In genomic region chr12:83764519-83764918, GRCm38 (mm10) we compare ENCODE assay signal across 11 mouse cellular contexts. TPM values are rescaled to one million over a fixed set of nuclear protein-coding genes. Genes with fewer than 3 reads are reported as not detected.
A peak's percentile ranks its signal among the peaks of the same experiment; 100 is the strongest.
DNase-seq lines count a peak whose midpoint lies in the region; ATAC-seq and TF ChIP-seq lines count a peak whose summit lies in the region.
"Had no signal": no experiment of that assay in that cellular context is flagged by ENCODE, and none has a peak within 500 bp of the region (broad histone marks: within the 10 kb centered on the region; RNA-seq: fewer than 3 reads in every experiment).

No protein-coding gene starts in this region.

- H3K36me3 ChIP-seq in kidney, embryonic 16.5 days (ENCODE audit: insufficient read depth, low read length): no peaks in the 10 kb centered on the region
- no peaks in the 10 kb centered on the region for H3K36me3 ChIP-seq in embryonic facial prominence, embryonic 14.5 days (ENCODE audit: control insufficient read depth, insufficient read depth, low read length)

- H3K9me3 ChIP-seq in kidney, embryonic 16.5 days (ENCODE audit: low read length): no peaks in the 10 kb centered on the region
- no peaks in the 10 kb centered on the region for H3K9me3 ChIP-seq in embryonic facial prominence, embryonic 14.5 days (ENCODE audit: control insufficient read depth, low read length)

- peak overlapping the region; percentile 68 for H3K4me2 ChIP-seq in kidney, embryonic 16.5 days (replicated peaks; ENCODE audit: low read depth, low read length)
- peak overlapping the region; percentile 72 for H3K4me2 ChIP-seq in embryonic facial prominence, embryonic 14.5 days (ENCODE audit: low read depth, low read length)

- peak overlapping the region; percentile 74 for H3K4me3 ChIP-seq in gastrocnemius, adult 2 months
- peak overlapping the region; percentile 43; the same call in 1 of the 2 replicates for H3K4me3 ChIP-seq in kidney, embryonic 16.5 days (ENCODE audit: low read length)
- H3K4me3 ChIP-seq in embryonic facial prominence, embryonic 14.5 days (ENCODE audit: low read depth, low read length): peak overlapping the region; percentile 38

- intact Hi-C loops in gastrocnemius, adult 2 months (cut with DNase I): no loop called here

- H3K4me1 ChIP-seq in kidney, embryonic 16.5 days (ENCODE audit: insufficient read depth, low read length): peaks cover 51% of the 10 kb centered on the region
- peaks cover 40% of the 10 kb centered on the region for H3K4me1 ChIP-seq in embryonic facial prominence, embryonic 14.5 days (ENCODE audit: control insufficient read depth, insufficient read depth, low read length)

- WGBS in kidney, embryonic 16.5 days: 71% methylated on average over 10 of the region's 10 CpGs
- 66% methylated on average over 10 of the region's 10 CpGs for WGBS in embryonic facial prominence, embryonic 14.5 days

- TF ChIP-seq CTCF in gastrocnemius, adult 2 months (IDR thresholded peaks at IDR 0.05): no peak

- no peak for ATAC-seq in kidney, embryonic 16.5 days (ENCODE audit: low FRiP score, low TSS enrichment)
- no peak for ATAC-seq in embryonic facial prominence, embryonic 14.5 days (ENCODE audit: low read depth)
- ATAC-seq: Patski had no signal

- H3K27me3 ChIP-seq in kidney, embryonic 16.5 days (ENCODE audit: insufficient read depth, low read length): no peaks in the 10 kb centered on the region
- H3K27me3 ChIP-seq in embryonic facial prominence, embryonic 14.5 days (replicated peaks; ENCODE audit: control insufficient read depth, insufficient read depth, low read length): no peaks in the 10 kb centered on the region
- H3K27me3 ChIP-seq: Patski had no signal

- no peak overlapping the region for H3K9ac ChIP-seq in kidney, embryonic 16.5 days (replicated peaks; ENCODE audit: low read length)
- H3K9ac ChIP-seq in embryonic facial prominence, embryonic 14.5 days (ENCODE audit: low read depth, low read length): no peak overlapping the region
- H3K9ac ChIP-seq: liver, embryonic 14.5 days had no signal

- H3K27ac ChIP-seq in gastrocnemius, adult 2 months: no peak overlapping the region
- H3K27ac ChIP-seq in kidney, embryonic 16.5 days (ENCODE audit: low read length): no peak overlapping the region
- no peak overlapping the region for H3K27ac ChIP-seq in embryonic facial prominence, embryonic 14.5 days (replicated peaks; ENCODE audit: low read depth, low read length)
- H3K27ac ChIP-seq: liver, embryonic 14.5 days had no signal

- no peak for DNase-seq in gastrocnemius, adult 2 months
- DNase-seq in gastrocnemius, postnatal 25 days: no peak
- no peak for DNase-seq in kidney, postnatal 25 days
- DNase-seq in embryonic facial prominence, embryonic 14.5 days (ENCODE audit: low spot score): peak; percentile 40
- peak; percentile 13 for DNase-seq in naive thymus-derived CD4-positive, alpha-beta T cell, adult 2 months (ENCODE audit: low read depth)
- no peak for DNase-seq in frontal cortex, postnatal 36 days (ENCODE audit: low spot score in 2 of 2)
- DNase-seq in thymus, postnatal 36 days: no peak

RNA-seq across cellular contexts. Expression of gene Papln, which starts 1.1 kb away (rescaled TPM):
- 1 to 10 TPM in 1 of 2 experiments, under 1 TPM in 1; 0.56 to 1.6 TPM for total RNA-seq in gastrocnemius, adult 2 months (2021)
- total RNA-seq in gastrocnemius, postnatal 25 days (2021): 1 to 10 TPM; 1.7 to 2.1 TPM
- 2.7 and 3.0 TPM in 2 replicates for polyA plus RNA-seq in kidney, embryonic 16.5 days (2015; fragmentation: Nextera tagmentation; extraction: Ambion mirVana)
- polyA plus RNA-seq in embryonic facial prominence, embryonic 14.5 days (2014; fragmentation: Nextera tagmentation; extraction: Ambion mirVana): 1.8 and 2.6 TPM in 2 replicates
- polyA plus RNA-seq: C2C12 had no signal

Comparison
In these comparisons a context has a peak if more than half of its experiments do, and no peak if none do; other contexts are left out.
1. DNase-seq: peak in embryonic facial prominence, embryonic 14.5 days (single experiment) and naive thymus-derived CD4-positive, alpha-beta T cell, adult 2 months (single experiment); none in gastrocnemius, adult 2 months (single experiment), gastrocnemius, postnatal 25 days (single experiment), kidney, postnatal 25 days (0 of 2), frontal cortex, postnatal 36 days (0 of 2) and thymus, postnatal 36 days (0 of 2).
2. Peak in every context shown above with its lines, with median percentiles within 50 percentile points of each other: H3K4me3 ChIP-seq.